Mouse (Mus musculus) inflammation-experienced regulatory T-cells, adult 6 months (primary cell): ENCODE measurements around the gene Cftr. TPM values are rescaled to one million over a fixed set of nuclear protein-coding genes. Genes with fewer than 3 reads are reported as not detected.

Experiments used
- ATAC-seq: one replicate; pipeline ENCODE4 v1.8.0; 2017
- polyA plus RNA-seq, 3 experiments: library from polyadenylated mRNA; unstranded; fragments of 100-300 nt; shearing (Covaris generic); gene quantifications; one replicate each; pipeline ENCODE4 v1.2.1; 2017

Cftr gene
- not detected for polyA plus RNA-seq

DNA sequence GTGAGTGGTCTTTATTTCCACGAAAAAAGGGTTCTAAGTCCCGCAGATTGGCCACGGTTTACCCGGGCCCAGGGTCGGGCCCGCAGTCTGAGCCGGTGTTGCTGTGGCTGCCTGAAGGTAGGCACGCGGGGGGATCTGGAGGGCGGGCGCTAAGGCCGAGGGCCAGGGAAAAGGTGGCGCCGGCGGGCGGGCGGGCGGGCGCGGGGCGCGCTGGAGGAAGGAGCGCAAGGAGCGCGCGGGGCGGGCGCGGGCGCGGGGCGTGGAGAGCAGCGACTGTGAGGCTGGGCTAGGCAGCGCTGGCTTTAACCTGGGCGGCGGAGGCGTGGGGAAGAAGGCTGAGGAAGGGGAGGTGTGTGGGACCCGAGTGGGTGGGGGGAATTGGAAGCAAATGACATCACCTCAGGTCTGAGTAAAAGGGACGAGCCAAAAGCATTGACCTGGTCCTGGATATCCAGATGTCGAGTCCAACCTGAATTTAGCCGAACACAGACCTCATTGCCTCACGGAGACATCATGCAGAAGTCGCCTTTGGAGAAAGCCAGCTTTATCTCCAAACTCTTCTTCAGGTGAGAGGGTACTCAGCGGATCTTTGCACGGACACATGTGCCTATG is at the start of gene Cftr:
TSS of gene Cftr (plus strand) at position 377 of the 612 bp plus-strand sequence.
- no peak for ATAC-seq

GRCm38 (mm10) chr6:18127206-18127983 is 43.1 kb upstream of the Cftr start:
- no peak for ATAC-seq

GRCm38 (mm10) chr6:18128059-18128458 is 42.4 kb upstream of the Cftr start:
- ATAC-seq = no peak

GRCm38 (mm10) chr6:18135246-18135645 is 35.2 kb upstream of the Cftr start:
- ATAC-seq = no peak

DNA sequence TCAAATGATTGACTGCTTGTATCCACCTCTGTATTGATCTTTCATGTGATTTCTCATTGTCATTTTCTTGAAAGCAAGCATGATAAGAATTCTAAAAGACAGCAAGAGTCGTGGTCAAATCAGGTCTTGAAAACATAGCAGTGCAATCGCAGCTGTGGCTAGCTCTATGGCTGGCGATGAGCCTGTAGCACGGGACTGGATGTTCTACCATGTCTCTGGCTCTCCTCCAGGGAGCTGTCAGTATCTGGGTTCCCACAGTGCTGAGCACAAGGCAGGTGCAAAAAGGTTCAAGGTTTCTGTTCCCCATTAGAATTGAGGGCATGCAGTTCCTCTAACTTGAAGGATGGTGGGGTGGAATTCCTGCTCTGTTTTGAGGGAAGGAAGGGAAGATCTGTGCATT is 17.5 kb upstream of the Cftr start:
- ATAC-seq = no peak

- ATAC-seq = no peak
These were observed 869 bp upstream of the Cftr start for GRCm38 (mm10) chr6:18169618-18170017.

DNA sequence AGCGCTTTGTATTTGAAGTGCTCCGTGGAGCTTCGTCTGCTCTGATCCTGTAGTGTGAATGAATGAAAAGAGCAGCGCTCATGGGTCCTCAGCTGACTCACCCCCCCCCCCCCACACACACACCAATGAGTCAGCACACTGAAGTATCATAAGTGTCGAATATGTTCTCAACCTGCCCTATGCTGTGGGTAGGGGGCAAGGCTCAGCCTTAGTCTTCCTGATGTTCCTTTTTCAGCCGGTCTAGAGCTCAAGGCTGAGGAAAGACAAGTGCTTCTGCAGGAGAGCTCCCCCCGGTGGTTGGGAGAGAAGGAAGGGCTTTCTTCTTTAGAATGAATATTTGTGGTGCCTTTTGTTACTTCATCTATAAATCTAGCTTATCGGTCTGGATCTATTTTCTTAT is 1.1 kb downstream of the Cftr start:
- ATAC-seq = no peak

DNA sequence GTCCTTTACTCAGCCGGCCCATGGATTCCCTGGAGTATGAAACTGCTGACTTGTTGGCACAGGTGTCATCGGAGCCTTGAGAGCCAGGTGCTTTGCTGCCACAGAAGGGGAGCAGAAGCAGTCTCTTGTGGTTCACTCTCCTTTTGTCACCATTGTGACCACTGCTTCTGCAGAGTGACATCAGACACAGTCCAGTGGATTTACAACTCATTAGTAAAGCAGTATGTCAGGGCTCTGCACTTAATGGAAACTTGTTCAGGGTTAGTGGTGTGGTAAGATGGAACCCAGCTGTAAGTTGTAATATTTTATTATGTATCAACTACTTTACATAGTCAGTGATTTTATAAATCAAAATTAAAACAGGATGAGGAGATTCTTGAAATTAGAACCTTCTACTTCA is 7.0 kb downstream of the Cftr start:
- no peak for ATAC-seq

- ATAC-seq = no peak
These were observed 10.2 kb downstream of the Cftr start for GRCm38 (mm10) chr6:18180665-18181064.

DNA sequence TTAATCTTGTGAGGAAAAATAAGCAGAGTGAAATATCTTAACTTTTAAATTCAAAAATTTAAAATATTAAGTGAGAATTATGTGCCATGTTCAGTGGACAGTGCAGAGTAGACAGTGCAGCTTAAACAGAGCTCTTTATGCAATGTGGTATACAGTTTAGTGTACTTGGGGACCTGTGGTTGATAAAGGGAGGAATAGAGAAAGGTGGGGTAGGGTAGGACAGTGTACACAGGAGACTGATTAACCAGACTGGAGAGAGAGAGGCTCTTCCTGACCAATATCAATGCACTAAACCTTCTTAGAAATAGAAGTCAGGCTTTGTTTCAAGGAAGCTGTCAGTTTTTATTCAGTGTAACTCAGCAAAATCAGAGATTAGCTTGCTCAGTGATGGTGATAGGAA is 12.4 kb downstream of the Cftr start:
- no peak for ATAC-seq

DNA sequence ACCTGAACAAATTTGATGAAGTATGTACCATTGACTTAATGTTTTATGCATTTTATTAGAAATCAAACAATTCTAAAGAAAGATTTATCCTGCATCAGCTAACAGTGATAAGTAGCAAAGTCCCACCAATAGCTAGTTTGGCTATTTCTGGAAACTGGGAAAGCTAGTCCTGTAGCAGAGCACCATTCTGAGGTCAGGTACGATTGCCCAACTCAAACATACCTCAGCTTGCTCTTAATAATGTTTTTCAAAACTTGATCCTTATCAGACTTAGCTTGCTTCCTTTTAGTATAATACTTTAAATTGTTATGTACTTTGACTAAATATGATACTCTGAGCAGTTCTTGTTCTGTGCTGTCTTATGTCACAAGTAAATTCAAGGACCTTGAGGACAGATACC is 50.2 kb downstream of the Cftr start:
- no peak for ATAC-seq

DNA sequence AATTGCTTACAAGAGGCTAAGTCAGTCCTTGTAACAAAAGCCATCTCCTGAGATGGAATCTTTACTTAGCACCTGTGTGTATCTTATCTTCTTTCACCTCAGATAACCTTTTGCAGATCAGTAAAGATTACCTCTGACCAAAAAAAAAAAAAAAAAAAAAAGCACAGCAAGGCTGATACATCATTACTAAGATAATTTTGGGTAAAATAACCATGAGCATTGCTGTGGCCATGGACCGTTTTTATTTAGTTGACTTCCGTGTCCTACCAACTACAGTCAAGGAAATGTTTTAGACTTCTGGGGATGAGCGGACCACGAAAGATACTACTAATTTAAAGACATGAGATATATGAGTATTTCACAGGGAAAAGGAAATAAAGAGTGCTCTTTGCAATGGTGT is 52.7 kb downstream of the Cftr start:
- no peak for ATAC-seq

- ATAC-seq = no peak
These were observed 54.7 kb downstream of the Cftr start for GRCm38 (mm10) chr6:18225157-18225556.

DNA sequence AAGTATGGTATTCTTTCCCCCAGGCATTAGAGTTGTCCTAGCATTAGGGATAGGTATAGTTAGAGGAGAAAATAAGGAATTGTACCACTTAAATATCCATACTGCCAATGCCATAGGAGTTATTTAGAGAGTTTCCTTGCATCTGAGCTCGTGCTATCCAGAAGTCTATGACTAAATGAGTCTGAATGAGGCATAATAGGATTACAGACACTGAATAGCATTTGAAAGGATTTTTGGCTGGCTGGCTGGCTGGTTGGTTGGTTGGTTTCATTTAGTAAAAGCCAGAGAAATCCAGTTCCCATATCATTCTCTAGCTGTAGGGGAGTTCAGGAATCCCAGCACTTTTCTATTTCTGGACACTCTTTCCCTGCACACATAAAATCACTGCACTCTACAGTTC is 76.0 kb downstream of the Cftr start:
- no peak for ATAC-seq

- no peak for ATAC-seq
These were observed 77.5 kb downstream of the Cftr start for GRCm38 (mm10) chr6:18247891-18248463.

DNA sequence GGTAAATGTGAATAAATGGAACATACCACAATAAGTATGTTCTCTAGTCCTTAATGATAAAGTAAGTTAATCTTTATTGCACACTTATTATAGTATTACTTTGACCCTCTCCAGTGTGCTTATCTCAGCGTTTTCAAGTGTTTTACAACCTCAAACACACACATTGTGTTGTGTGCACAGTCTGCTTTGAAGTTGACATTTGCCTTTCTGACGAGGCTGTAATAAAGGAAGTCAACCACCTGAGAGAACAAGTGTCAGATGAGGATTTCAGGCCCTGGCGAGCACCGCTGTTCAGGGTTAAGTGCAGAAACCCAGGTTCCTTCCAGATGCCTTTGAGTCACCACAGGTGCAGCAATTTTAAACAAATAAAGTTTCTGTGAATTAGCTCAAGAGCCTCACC is 78.0 kb downstream of the Cftr start:
- no peak for ATAC-seq

DNA sequence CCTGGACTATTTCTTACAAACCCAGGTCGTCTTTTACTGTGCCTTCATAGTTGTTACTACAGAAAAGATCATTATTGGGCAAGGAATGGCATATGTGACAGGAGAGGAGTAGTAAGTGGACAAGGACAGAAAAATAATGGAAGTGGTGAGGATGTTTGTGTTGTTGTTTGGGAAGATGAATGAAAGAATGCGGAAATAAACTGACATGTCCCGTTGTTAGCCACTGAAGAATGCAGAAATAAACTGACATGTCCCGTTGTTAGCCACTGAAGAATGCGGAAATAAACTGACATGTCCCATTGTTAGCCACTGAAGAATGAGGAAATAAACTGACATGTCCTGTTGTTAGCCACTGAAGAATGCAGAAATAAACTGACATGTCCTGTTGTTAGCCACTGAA is 84.1 kb downstream of the Cftr start:
- no peak for ATAC-seq

DNA sequence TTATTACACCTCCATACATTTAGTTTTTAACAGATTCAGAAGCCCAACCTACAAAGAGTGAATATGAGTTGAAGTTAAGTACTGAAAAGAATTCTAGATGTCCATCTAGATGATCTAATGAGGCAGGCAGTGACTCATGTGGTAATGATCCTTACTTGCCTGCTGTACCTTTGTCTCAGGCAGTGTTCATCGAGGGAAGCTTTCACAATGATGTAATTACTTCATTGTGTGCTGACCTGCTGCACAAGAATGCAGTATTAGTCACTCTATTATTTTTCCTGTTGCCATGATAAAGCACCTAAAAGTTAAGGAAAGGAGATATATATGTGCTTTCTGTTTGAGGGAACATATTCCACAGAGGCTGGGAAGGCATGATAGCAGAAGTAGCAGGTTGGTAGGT is 100.5 kb downstream of the Cftr start:
- ATAC-seq = no peak

DNA sequence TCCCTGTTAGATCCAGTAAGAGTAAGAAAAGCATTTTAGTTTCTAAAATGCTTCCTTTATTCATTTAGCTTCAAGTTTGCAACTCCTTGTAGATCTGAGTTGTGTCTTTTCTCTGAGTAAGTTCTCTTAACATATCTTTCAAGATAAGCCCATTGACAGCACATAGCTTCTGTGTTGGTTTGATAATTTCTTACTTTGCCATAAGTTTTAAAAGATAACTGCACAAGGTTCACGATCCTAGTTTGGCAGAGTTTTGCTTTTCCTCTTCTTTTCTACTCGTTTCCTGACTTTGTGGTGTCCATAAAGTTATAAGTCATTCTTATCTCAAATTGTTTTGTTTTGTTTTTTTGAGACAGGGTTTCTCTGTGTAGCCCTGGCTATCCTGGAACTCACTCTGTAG is 130.3 kb downstream of the Cftr start:
- ATAC-seq = no peak

DNA sequence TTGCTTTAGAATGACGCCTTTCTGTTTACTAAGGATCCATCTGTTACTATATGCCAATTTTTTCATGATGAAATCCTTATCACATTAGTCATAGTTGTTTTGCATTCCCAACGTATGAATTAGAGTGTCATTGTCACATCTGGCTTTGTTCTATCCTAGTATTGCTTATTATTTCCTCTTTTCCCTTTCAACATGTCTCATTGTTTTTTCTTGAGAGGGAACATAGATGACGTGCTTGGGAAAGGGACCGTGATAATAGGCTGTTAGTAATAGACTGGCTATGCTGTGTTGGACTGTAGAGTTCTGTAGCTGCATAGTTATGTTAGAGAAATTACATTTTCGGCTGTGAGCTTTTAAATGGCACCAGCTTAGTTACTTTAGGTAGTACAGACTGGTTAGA is 131.6 kb downstream of the Cftr start:
- no peak for ATAC-seq

DNA sequence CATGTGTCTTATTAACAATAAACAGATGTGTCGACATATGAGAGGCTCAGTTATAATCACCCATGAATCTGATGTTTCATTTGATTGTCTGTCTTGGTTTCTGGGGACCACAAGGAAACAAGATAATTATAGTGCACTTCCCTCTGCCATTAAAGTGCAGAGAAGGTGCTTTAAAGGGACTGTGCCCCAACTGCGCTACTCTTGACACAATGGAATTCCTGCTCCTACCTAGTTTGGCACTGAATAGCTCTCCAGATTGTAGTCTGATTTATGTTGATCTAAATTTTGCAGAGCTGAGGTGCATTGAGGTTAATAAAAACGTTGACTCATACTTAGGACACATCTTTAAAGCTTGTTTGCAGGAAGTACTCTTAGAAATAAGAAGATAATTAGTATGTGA is 132.7 kb downstream of the Cftr start:
- ATAC-seq = no peak

DNA sequence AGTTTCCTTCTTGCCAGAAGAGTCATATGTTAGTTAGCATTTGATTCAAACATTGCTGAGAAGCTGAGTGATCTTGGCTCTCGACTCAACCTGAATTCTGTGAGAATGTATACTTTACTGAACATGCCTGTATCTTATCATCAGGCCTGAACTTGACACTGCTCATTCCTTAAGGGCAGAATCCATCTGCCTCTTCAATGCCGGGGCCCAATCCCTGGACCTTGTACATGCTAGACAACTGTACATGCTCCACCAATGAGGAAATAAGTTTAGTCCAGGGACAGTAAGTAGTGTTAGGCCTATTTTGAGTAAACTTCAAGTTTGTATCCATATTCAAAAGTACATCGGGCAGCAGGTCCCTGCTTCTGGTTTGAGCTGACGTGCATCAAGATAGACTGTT is 134.6 kb downstream of the Cftr start:
- ATAC-seq = no peak

GRCm38 (mm10) chr6:18310983-18311382 is 140.5 kb downstream of the Cftr start:
- ATAC-seq = no peak

DNA sequence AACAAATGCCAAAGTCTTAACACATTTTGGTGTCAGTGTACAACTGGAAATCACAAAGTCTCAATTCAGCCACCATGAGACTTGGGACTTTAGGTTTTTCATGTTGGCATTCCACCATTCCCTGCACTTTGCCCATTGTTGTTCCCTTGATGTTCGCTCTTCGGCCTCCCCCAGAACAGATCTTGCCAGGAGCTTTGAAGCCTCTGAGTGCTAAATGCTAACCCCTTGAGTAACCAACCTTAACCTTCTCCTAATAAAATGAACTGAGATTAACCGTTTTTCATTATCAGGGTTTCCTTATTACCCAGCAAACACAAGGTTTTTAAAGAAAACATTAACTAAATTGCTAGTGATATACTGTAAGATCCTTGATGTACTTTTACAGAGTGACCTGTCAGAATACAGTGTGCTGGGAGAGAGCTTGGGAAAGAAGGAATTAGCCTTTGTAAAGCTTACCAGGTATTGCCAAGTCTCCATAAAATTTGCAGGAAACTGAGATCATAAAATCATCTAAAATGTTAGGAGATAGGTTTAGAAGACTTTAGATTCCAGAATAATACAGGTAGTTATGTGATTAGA is 144.0 kb downstream of the Cftr start:
- no peak for ATAC-seq
